Comparison of ENCODE assay signal across 8 mouse cellular contexts in genomic region chr13:109902855-109903763, GRCm38 (mm10).
DNase-seq lines count a peak whose midpoint lies in the region; ATAC-seq lines count a peak whose summit lies in the region.

No protein-coding gene starts in this region.

- peak overlapping the region; percentile 74 for H3K4me3 ChIP-seq in embryonic facial prominence, embryonic 13.5 days
- H3K4me3 ChIP-seq in heart, embryonic 10.5 days: peak overlapping the region; percentile 82
- peak overlapping the region; percentile 76 for H3K4me3 ChIP-seq in kidney, embryonic 16.5 days (ENCODE audit: low read length)
- H3K4me3 ChIP-seq in liver, embryonic 11.5 days (ENCODE audit: low read depth, low read length): peak overlapping the region; percentile 75

- no peaks in the 10 kb centered on the region for H3K9me3 ChIP-seq in embryonic facial prominence, embryonic 13.5 days
- H3K9me3 ChIP-seq in heart, embryonic 10.5 days: no peaks in the 10 kb centered on the region
- no peaks in the 10 kb centered on the region for H3K9me3 ChIP-seq in kidney, embryonic 16.5 days (ENCODE audit: low read length)
- no peaks in the 10 kb centered on the region for H3K9me3 ChIP-seq in liver, embryonic 11.5 days (ENCODE audit: control insufficient read depth, low read length)

- ATAC-seq in embryonic facial prominence, embryonic 13.5 days (ENCODE audit: insufficient number of reproducible peaks, insufficient read depth, low FRiP score, low TSS enrichment, low read depth): peak; percentile 61
- peak; percentile 89 for ATAC-seq in kidney, embryonic 16.5 days (ENCODE audit: low FRiP score, low TSS enrichment)
- peak; percentile 53 for ATAC-seq in liver, embryonic 11.5 days (replicated peaks; ENCODE audit: low FRiP score)
- ATAC-seq in monocyte, adult 5-6 weeks (replicated peaks; ENCODE audit: insufficient number of reproducible peaks, low FRiP score, low TSS enrichment, poor library complexity, severe bottlenecking): peak; percentile 22

- H3K4me1 ChIP-seq in embryonic facial prominence, embryonic 13.5 days: peaks cover 58% of the 10 kb centered on the region
- H3K4me1 ChIP-seq in heart, embryonic 10.5 days: peaks cover 32% of the 10 kb centered on the region
- peaks cover 16% of the 10 kb centered on the region for H3K4me1 ChIP-seq in kidney, embryonic 16.5 days (ENCODE audit: insufficient read depth, low read length)
- peaks cover 21% of the 10 kb centered on the region for H3K4me1 ChIP-seq in liver, embryonic 11.5 days (replicated peaks; ENCODE audit: control insufficient read depth, insufficient read depth, low read length)

- DNase-seq in 416B (ENCODE audit: low read depth): peak; percentile 79
- DNase-seq in adrenal gland, postnatal 25 days: peak; percentile 71
- DNase-seq in heart, embryonic 10.5 days (ENCODE audit: low spot score): peak; percentile 88
- peak; percentile 79 for DNase-seq in liver, embryonic 11.5 days (ENCODE audit: low spot score)
- DNase-seq in spleen, postnatal 4 days (ENCODE audit: low spot score in 2 of 2): peak; percentile 58 to 83

- peak overlapping the region; percentile 87 for H3K4me2 ChIP-seq in embryonic facial prominence, embryonic 13.5 days
- H3K4me2 ChIP-seq in kidney, embryonic 16.5 days (replicated peaks; ENCODE audit: low read depth, low read length): peak overlapping the region; percentile 99
- peak overlapping the region; percentile 94 for H3K4me2 ChIP-seq in liver, embryonic 11.5 days

- H3K9ac ChIP-seq in embryonic facial prominence, embryonic 13.5 days: peak overlapping the region; percentile 84
- H3K9ac ChIP-seq in kidney, embryonic 16.5 days (replicated peaks; ENCODE audit: low read length): peak overlapping the region; percentile 79
- peak overlapping the region; percentile 62 for H3K9ac ChIP-seq in liver, embryonic 11.5 days (ENCODE audit: low read depth, low read length)

- H3K36me3 ChIP-seq in embryonic facial prominence, embryonic 13.5 days: no peaks in the 10 kb centered on the region
- H3K36me3 ChIP-seq in heart, embryonic 10.5 days: no peaks in the 10 kb centered on the region
- no peaks in the 10 kb centered on the region for H3K36me3 ChIP-seq in kidney, embryonic 16.5 days (ENCODE audit: insufficient read depth, low read length)
- H3K36me3 ChIP-seq in liver, embryonic 11.5 days (ENCODE audit: control insufficient read depth, insufficient read depth, low read length): no peaks in the 10 kb centered on the region

- H3K27me3 ChIP-seq in embryonic facial prominence, embryonic 13.5 days: no peaks in the 10 kb centered on the region
- no peaks in the 10 kb centered on the region for H3K27me3 ChIP-seq in heart, embryonic 10.5 days (ENCODE audit: insufficient read depth, poor library complexity, severe bottlenecking)
- no peaks in the 10 kb centered on the region for H3K27me3 ChIP-seq in kidney, embryonic 16.5 days (ENCODE audit: insufficient read depth, low read length)
- H3K27me3 ChIP-seq in liver, embryonic 11.5 days (replicated peaks; ENCODE audit: control insufficient read depth, insufficient read depth, low read length): no peaks in the 10 kb centered on the region

- H3K27ac ChIP-seq in embryonic facial prominence, embryonic 13.5 days: peak overlapping the region; percentile 81
- peak overlapping the region; percentile 87 for H3K27ac ChIP-seq in heart, embryonic 10.5 days
- peak overlapping the region; percentile 64; the same call in 1 of the 2 replicates for H3K27ac ChIP-seq in kidney, embryonic 16.5 days (ENCODE audit: low read length)
- no peak overlapping the region for H3K27ac ChIP-seq in liver, embryonic 11.5 days (ENCODE audit: low read depth, low read length)

- WGBS in embryonic facial prominence, embryonic 13.5 days: under 1% methylated on average over 90 of the region's 91 CpGs
- under 1% methylated on average over 69 of the region's 91 CpGs for WGBS in heart, embryonic 10.5 days
- WGBS in kidney, embryonic 16.5 days: under 1% methylated on average over 90 of the region's 91 CpGs
- 1% methylated on average over 76 of the region's 91 CpGs for WGBS in liver, embryonic 11.5 days

Comparison
In these comparisons a context has a peak if more than half of its experiments do, and no peak if none do; other contexts are left out.
1. ATAC-seq: peak in every context shown above with its lines; median percentile 89 in kidney, embryonic 16.5 days; 61 in embryonic facial prominence, embryonic 13.5 days; 53 in liver, embryonic 11.5 days; 22 in monocyte, adult 5-6 weeks.